Mouse (Mus musculus) gastrocnemius, adult 2 months (tissue): ENCODE data around the gene Slit2. TPM values are rescaled to one million over a fixed set of nuclear protein-coding genes. Genes with fewer than 3 reads are reported as not detected.
A peak's percentile ranks its signal among the peaks of the same experiment; 100 is the strongest.

Experiments
- DNase-seq: peaks from one replicate; pipeline ENCODE4 v3.0.0; 2022
- H3K27ac ChIP-seq: fragments of 200-600 bp; 2 replicates; pipeline ENCODE4 v1.8.1; 2022; ENCODE audit warnings: mild to moderate bottlenecking
- H3K4me3 ChIP-seq: fragments of 200-600 bp; 2 replicates; pipeline ENCODE4 v1.8.1; 2022; ENCODE audit warnings: mild to moderate bottlenecking, moderate library complexity
- CTCF ChIP-seq: fragments of 200-600 bp; IDR thresholded peaks from 2 replicates; pipeline ENCODE4 v1.8.1; 2022; ENCODE audit warnings: antibody characterized with exemption, mild to moderate bottlenecking, moderate library complexity
- intact Hi-C: fragments of 180-260 bp; cut with DNase I; formaldehyde crosslinking; loops from one replicate; pipeline ENCODE4 v1.15.1; 2025
- microRNA-seq: library from miRNA; unstranded; fragments of <30 nt; microRNA quantifications from one replicate; pipeline ENCODE4 v1.2.0, GENCODE M21; 2021
- total RNA-seq, 2 experiments: library from RNA; stranded (reverse); gene quantifications; 2 replicates each; pipeline ENCODE4 v1.2.3; 2021

Slit2 gene
- total RNA-seq, 2 experiments from 2014 or later, result 0.64 to 1.4 TPM

- no peak for DNase-seq
- no peak within 1 kb of the TSS for H3K4me3 ChIP-seq
- H3K27ac ChIP-seq, result no peak within 1 kb of the TSS
- intact Hi-C loops, result no loop called here
- TF ChIP-seq CTCF, result no peak
Measured at GRCm38 (mm10) chr5:48327652-48328051, 344.7 kb downstream of the Slit2 start, which contains the start of gene 5730480H06Rik. 5730480H06Rik (plus strand) TSS chr5:48327952.

DNA sequence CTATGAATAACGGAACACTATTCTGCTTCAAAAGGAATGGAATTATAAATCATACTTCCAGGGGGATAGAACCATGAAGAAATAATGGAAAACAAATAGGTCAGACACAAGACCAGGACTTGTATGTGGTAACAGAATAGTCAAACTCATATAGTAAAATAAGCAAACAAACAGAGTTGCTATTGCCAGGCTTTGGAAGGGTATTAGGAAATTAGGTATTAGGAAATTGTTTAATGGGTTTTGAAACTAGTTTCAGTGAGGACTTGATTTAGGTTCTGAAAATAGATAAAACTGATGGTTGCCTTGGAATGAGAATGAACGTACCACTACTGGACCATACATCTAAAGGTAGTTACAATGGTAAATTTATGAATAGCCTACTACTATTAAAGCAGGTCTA, 346.8 kb downstream of the Slit2 start:
- TF ChIP-seq CTCF, result no peak
- Histone ChIP-seq H3K27ac (no peak overlapping the region), H3K4me3 (no peak overlapping the region)
- intact Hi-C loops, result no loop called here
- DNase-seq, result no peak

DNA sequence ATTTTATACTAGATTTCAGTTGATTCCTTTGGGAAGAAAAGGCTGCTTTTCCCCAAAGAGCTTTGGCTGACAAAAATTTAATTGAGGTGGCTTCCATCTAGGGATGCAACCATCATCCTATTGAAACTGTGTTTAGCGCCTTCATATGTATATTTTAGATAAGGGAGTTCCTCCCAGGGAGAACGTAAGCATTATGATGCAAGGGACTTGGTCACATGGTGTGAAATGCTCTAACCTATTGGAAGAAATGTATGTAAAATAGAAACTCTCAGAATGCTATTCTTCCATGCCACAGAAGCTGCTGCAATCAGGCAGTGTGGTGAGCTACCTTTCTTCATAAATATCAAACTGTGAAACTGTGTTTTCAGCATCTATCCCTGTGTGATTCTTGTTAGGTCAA, 347.9 kb downstream of the Slit2 start:
- no peak for DNase-seq
- Histone ChIP-seq H3K27ac (no peak overlapping the region), H3K4me3 (no peak overlapping the region)
- intact Hi-C loops, result no loop called here
- no peak for TF ChIP-seq CTCF

- no peak overlapping the region for H3K4me3 ChIP-seq
- intact Hi-C loops, result no loop called here
- TF ChIP-seq CTCF, result no peak
- H3K27ac ChIP-seq, result no peak overlapping the region
- no peak for DNase-seq
Measured at GRCm38 (mm10) chr5:48331441-48331840, 348.5 kb downstream of the Slit2 start.

DNA sequence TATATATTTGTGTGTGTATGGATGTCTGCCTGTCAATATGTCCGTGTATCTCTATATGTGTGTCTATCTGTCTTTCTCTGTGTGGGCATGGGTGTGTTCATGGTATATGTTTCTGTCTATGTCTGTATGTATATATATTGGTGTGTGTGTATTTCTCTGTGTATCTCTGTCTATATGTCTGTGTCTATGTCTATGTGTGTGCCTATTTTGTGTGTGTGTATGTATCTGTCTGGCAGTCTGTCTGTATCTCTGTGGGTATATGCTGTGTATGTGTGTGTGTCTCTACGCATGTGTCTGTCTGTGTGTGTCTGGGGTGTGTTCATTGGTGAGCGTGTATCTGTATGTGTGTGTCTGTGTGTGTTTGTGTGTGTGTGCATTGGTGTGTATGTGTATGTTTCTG, 350.5 kb downstream of the Slit2 start:
- H3K27ac ChIP-seq, result no peak overlapping the region
- no peak for TF ChIP-seq CTCF
- no peak overlapping the region for H3K4me3 ChIP-seq
- DNase-seq, result no peak
- intact Hi-C loops, result no loop called here

DNA sequence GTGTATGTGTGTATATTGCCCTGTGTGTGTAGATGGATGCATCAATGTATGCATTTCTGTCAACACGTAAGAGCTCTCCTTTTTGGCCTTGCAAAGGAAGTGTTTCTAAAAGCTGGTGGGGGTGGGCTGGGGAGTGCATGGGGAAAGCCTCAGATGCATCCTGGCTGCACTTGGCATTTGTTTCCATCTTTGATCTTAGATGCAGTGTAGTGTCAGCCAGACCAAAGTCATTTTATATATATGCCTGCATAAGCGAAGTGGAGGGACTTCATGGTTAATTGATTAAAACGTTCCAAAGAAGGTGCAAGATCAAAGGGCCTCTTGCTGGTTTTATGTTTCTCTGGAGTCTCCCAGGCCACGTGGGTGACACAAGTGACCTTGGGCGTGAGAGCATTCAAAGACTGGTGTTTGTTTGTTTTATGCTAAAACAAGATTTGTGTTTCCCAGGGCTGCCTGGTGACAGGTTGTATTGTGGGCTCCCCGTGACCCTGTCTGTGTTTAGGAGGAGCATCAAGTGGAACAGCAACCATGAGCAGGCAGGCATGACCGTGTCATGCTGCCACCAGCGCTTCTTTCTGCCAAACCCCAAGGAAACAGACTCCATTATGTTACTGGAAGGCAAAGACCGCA, 351.1 kb downstream of the Slit2 start:
- Histone ChIP-seq H3K27ac (no peak overlapping the region), H3K4me3 (no peak overlapping the region)
- no peak for DNase-seq
- no peak for TF ChIP-seq CTCF
- intact Hi-C loops, result no loop called here

GRCm38 (mm10) chr5:48340808-48341433, 358.0 kb downstream of the Slit2 start:
- no peak for TF ChIP-seq CTCF
- intact Hi-C loops, result no loop called here
- Histone ChIP-seq H3K27ac (no peak overlapping the region), H3K4me3 (no peak overlapping the region)
- no peak for DNase-seq

- no peak overlapping the region for H3K27ac ChIP-seq
- peak; percentile 67 for TF ChIP-seq CTCF
- intact Hi-C loops, result no loop called here
- DNase-seq, result no peak
- H3K4me3 ChIP-seq, result no peak overlapping the region
Measured at GRCm38 (mm10) chr5:48345095-48345982, 362.4 kb downstream of the Slit2 start.

- TF ChIP-seq CTCF, result no peak
- Histone ChIP-seq H3K4me3 (no peak overlapping the region), H3K27ac (no peak overlapping the region)
- intact Hi-C loops, result no loop called here
- no peak for DNase-seq
Measured at GRCm38 (mm10) chr5:48345983-48346648, 363.2 kb downstream of the Slit2 start.

DNA sequence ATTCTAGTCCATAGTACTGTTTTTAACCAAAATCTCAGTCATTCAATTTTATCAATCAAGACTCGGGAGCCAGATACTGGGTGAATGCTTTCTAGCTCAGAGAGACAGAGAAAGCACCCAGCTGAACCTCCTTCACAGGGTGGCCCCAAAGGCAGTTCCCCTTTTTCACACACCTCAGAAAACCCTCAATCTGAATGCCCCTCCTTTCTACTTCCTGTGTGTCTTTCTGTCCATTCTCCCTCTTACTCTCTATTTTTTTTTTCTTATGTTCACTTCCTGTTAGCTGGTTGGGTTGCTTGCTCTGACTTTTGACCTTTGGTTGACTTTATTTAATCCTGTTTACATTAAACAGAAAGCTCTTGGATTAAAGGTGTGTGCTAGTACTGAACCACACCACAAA, 366.4 kb downstream of the Slit2 start:
- TF ChIP-seq CTCF, result no peak
- no peak for DNase-seq
- Histone ChIP-seq H3K4me3 (no peak overlapping the region), H3K27ac (no peak overlapping the region)
- intact Hi-C loops, result no loop called here

Small RNA genes within 50 kb of the gene (microRNA-seq; reads per million reads assigned to microRNA genes)
- 2.9 reads per million for gene Mir218-1
